Mouse (Mus musculus) cerebellum, postnatal 25 days (tissue): ENCODE measurements around the gene Upk3bl.
"Not testable (repeated sequence)": the region's sequence is repeated elsewhere in the genome, so short reads cannot be mapped to it uniquely, and the experiment has no call there.

Experiments used
- DNase-seq, 2 experiments: peaks; one replicate each; pipeline ENCODE4 v3.0.0; 2021; ENCODE audit warnings: mixed read lengths in 2 of 2

Upk3bl gene

DNA sequence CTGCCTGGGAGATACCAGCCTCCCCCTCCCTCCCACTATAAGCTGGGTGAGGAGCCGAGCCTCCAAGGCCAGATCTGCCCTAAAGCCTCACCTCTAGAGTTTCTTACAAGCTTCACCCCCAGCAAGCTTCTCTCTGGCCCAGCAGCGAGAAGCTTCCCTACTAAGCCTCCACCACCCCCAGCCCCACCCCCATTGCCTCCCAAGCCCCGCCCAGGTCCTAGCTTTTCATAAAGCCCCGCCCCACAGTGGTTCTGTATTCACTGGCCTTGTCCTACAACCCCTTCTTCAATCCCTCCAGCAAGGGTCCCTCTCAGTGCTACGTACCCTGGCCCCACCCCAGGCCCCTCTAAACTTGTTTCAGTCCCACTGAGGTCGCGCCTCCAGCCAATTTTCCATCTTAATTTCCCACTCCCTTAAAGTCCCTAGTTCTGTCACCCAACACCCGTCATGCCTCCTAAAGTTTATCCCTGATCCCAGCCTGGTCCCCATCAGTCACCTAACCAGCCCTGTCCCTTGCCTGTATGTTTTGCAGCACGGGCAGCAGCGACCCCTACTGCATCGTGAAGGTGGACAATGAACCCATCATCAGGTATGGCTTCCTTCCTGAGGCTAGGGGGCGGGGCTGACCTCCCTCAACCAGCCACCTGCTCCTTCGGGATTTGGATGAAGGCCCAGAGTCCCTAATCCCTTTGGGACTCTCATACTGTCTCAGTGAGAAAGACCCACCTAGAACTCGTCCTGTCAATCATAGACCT lies 34.7 kb downstream of the Upk3bl start:
- peak in 1 of 2 experiments; percentile 47 for DNase-seq

DNA sequence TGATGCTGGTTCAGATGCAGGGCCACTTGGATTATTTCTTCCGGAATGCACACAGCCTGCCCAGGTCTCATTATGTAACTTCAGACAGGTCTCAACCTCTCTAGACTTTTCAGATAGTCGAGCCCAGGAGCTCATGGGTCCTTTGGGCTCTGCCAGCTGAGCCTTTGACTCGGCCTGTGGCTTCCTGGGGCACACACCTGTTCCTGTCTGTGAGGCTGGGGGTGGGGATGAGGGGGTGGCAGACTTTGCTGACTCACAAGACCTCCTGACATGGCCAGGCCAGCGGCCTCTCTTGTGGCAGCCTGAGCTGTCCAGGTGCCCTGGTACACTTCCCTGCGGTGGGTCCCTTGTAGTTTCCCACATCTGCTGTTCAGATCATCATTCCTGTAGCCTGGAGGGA lies 37.6 kb downstream of the Upk3bl start:
- DNase-seq = no peak

DNA sequence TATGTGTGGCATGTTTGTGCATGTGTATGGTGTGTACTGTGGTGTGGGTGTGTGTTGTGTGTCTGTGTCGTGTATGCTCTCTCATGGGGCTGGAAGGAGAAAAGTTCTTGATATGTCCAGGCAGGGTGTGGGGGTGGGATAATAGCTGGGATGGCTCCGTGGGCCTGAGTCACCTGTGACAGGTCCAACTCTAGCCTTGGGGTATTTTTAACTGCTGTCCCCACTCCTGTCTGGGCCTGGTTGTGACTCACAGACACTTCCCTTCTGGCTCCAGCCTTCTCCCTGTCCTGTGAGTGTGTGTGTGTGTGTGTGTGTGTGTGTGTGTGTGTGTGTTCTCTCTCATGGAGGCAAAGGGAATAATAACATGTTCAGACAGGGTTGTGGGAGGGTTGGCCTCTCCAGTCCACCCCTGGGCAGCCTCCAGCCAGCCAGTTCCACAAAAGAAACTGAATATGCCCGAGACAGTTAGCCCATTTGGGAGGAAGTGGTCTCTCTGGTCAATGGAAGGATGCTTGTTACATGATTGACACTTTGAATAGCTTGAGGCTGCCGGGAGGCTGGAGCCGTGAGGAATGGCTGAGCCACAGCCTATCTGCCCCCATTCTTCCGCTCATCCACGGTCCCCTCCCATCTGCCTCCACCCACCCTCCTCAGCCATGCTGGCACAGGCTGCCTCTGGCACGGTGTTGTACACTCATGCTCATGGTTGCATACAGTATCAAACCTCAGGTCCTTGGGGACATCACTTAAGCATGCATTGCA lies 40.1 kb downstream of the Upk3bl start:
- no peak for DNase-seq

DNA sequence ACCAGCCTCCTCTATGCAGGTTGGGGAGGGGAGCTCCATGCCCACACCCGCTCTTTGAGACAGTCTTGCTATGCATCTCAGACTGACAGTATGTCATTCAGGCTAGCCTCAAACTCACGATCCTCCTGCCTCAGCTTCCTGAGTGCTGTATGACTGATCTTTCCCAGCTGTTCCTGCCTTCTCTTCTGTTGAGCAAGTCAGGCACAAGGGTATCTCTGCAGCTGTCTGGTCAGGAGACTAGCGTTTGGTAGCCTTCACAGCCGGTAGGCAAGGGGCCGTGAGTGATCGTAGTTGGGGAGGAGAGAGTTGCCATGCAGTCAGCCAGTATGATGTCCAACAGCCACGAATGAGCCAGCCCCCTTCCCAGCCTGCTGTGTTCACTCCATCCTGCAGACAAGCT lies 40.8 kb downstream of the Upk3bl start:
- no peak for DNase-seq

DNA sequence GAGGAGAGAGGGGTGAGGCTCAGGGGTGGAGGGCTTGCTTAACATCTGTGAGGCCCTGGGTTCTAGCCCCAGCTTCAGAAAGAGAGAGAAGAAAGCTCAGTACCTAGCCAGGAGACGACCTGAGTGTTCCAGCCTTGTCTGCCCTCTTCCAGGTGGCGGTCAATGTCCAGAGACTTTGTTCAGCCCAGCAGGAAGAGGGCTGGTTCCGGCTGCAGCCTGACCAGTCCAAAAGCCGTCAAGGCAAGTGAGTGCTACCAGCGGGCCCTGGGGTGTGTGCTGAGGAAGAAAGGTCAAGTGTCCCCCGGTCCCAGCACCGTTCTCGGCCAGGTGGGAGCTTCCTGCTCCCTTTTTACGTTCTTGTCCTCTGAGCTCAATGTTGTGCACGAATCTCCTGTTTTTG lies 44.2 kb downstream of the Upk3bl start:
- no peak for DNase-seq

DNA sequence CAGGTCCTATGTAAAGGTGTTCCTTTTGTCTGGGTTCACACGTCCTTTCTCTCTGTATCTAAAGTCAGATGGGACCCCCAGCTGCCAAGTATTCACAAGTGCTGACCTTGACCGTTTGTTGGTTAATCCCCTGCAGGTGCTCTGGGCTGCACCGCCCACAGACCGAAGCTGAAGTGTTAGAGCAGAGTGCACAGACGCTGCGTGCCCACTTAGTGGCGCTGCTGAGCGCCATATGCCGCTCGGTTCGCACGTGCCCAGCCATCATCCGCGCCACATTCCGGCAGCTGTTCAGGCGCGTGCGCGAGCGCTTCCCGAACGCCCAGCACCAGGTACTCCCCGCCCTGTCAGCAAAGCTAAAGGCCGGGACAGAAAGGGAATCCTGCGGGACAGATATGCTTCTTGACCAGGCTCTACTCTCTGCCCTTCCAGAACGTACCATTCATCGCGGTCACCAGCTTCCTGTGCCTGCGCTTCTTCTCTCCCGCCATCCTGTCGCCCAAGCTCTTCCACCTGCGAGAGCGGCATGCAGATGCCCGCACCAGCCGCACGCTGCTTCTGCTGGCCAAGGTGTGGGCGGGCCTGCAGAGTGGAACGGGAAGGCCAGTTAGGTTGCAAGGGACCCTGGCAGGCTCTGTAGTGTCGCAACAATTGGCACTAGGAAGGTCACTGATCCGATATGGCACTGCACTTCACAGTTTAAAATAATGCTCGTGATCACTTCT lies 48.0 kb downstream of the Upk3bl start:
- peak; percentile 83 to 88 for DNase-seq

DNA sequence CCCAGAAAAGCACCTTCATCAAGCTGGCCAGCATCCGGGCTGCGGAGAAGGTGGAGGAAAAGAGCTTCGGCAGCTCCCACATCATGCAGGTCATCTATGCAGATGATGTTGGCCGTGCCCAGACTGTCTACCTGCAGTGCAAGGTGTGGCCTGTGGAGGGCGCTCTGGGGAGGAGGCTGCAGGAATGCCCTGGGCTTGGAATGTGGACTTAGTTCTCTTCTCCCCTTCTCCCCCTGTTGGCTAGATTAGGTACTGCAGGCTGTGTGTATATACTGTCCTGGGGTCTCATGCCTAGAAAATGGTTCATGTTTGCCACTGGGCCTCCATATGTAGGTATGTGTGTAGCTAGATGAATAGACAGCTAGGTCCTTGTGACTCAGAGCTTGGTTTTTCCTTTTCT lies 50.2 kb downstream of the Upk3bl start:
- peak in 1 of 2 experiments; percentile 47 for DNase-seq

DNA sequence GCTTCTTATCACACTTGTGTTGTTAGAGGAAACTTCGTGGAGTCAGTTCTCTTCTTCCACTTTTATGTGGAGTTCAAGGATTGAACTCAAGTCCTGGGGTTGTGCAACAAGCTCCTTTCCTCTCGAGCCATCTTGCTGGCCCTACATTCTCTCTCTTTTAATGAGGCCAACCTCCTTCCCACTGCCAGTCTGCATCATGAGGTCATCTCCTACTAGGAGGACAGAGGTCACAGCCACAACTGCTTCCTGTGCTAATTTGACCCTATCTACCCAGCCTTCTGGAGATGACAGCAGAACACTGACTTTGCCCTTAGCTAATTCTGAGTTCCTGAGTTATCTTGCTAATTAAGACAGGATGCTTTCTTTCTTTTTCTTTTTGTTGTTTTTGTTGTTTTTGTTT lies 54.2 kb downstream of the Upk3bl start:
- no peak for DNase-seq

DNA sequence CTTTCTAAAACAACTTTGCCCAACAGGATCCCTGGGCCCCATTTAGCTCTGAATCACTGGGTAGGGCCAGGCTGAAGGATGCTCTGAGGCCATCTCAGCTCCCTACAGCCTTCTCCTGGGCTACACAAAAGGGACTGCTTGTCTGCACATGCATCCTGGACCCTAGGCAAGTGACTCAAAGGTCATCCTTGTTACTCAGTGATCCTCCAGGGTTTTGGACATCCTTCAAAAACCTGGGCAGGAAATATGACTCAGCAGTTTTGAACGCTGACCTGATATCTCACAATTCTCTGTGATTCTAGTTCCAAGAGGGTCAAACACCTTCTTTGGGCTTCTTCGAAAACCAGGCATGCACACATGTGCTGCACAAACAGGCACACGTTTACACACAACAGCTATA lies 54.8 kb downstream of the Upk3bl start:
- no peak for DNase-seq

DNA sequence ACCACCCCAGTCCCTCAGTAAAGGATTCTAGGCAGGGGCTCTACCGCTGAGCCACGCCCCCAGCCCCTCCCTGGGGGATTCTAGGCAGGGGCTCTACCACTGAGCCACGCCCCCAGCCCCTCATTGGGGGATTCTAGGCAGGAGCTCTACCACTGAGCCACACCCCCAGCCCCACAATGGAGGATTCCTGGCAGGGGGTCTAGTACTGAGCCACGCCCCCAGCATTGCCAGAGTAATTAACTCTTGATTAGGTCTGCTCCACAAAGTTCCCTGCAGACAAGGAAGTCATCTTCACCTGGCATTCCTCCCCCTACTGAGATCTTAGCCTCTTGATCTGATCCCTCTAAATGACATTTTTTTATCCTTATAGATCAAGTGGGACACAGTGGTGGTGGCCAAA lies 59.3 kb downstream of the Upk3bl start:
- not testable (repeated sequence) for DNase-seq
